Mouse (Mus musculus) adrenal gland, adult 18-20 months (tissue): ENCODE data around the gene Arl15. TPM values are rescaled to one million over a fixed set of nuclear protein-coding genes. Genes with fewer than 3 reads are reported as not detected.

Source experiments
- DNase-seq, 2 experiments: peaks; one replicate each; pipeline ENCODE4 v3.0.0; 2021 to 2022; ENCODE audit warnings: low spot score in 2 of 2
- total RNA-seq, 2 experiments: library from RNA; stranded (reverse); gene quantifications; 1 replicate in 1 of 2; 2 replicates in 1 of 2; pipeline ENCODE4 v1.2.3; 2021

Gene Arl15
- total RNA-seq, 2 experiments from 2014 or later = 27.3 to 30.0 TPM

DNA sequence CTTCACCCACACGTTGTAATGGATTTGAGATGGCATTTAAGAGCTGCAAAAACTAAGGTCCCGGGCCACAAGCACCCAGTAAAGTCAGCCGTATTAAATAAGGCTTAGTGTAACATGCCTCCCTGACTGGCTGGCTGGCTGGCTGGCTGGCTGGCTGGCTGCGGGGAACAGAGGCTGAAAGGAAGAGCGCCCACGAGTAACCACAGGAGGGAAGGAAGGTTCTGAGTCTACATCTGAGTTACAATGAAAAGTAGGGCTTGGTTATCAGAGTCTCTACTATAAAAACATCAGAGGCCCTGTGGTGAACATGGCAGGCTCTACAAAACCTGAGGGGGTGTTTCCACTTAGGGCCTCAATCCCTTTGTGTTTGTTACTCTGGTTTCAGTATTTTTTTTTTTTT is 395.1 kb downstream of the Arl15 start:
- DNase-seq = no peak

DNA sequence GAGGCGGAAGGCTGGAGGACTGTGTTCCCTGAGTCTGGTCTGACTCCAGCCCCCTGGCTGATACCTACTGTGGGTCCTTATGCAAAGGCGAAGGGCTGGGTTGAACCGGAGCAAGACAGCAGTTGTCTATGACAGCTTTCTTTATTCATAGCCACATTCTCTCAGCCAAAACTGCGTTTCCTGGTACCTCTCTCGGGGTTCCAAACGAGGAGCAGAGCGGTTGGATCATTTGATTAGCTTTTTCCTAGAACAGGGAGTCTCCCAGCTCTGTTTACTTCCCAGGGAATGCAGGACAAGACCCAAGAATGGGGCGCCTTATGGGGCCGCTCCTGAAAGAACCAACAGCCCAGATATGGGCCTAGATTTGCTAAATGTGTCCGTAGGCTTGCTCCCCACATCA is 396.6 kb downstream of the Arl15 start:
- no peak for DNase-seq

DNA sequence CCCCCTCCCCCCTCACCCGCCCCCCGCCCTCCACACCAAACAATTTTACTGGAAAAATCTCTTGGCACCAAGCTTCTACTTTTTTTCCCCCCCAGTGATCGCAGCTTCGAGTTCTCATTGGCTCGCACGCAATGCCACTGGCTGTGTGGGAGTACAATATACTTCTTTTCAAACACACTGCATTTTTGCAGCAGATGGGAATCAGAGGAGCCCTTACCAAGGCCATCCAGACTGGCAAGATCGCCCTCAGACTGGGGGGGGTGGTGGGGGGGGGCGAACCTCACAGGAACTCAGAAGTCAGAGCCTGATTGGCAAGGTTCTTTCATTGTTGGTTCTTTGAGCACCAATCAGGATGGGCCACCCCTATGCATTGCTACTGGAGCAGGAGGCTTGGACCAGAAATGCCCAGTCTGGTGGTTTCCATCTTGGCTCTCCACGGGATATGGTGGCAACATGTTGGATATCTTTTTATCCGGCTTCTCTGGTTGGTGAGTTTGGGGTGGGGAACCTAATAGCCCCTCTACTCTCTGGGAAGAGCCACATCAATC is 404.0 kb downstream of the Arl15 start:
- DNase-seq = no peak

DNA sequence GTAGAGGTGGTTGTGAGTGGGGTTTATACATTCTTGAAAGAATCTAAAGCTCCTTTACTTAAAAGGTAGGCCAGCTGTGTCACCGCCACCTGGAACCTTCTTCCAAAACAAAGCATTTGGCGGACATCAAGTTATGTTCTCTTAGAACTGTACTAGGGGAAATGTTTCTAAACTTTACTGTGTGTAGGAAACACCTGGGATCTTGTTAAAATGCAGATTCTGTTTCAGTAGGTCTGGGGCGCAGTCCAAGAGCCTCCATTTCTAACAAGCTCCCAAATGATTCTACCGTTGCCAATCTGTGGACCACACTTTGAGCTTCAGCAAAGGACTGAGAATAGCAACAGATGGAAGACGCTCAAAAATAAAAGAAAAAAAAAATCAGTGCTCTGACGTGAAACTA is 405.4 kb downstream of the Arl15 start:
- DNase-seq = no peak

DNA sequence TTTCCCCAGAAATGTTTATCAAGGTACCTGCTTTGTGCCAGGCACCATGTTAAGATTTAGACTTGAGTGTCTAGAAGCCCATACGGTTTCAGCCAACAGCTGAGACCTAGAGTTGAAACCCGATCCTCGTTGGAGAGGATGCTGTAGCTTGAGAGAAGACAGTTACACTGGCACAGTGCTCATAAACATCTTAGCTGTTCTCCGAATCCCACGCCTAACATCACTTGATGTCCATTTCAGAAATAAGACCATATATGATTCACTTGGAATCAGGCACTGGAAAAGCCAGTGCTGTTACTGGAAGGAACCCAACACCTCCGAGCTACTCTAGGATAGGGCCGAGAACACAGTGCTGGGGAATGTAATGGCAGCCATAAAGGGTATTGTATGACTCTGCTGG is 406.2 kb downstream of the Arl15 start:
- DNase-seq = no peak

DNA sequence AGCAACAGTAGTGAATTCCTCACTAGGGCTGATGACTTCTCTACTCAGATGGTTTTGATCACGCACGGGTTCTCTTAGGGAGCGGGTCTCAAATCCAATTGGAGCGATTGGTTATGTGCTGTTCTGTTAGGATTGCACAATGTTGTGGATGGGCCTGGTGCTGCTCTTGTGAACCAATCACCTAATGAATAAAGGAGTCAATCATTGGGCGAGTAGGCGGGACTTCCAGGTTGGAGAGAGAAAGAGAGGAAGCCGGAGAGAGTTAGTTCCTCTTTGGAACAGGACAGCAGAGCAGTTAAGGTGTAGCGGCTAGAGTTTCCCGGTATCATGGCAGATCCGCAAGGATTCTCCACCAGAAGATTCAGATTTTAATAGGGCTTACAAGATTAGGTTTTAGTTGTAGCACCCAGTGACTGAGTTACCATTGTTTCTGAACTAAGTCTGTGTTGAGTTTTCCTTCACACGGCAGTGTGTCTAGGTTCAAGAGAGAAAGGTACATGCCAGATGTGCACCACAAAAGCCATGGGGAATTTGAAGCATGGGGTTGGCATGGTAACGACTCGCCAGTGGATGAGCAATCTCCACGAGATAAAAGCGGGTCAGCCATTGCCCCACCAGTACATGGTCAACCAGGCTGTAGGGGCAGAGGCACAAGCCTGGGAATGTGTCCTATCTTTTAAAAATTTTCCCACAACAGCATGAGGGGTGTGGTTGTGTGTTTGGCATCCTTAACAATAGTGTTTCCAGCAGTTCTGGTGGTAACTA is 408.7 kb downstream of the Arl15 start:
- no peak for DNase-seq

Other genes starting within 250 kb of the Arl15 start
- 10 to 100 TPM; 22.3 to 24.9 TPM for gene Snx18, start 175.9 kb upstream of the Arl15 start, total RNA-seq
- gene Hspb3, start 130.8 kb upstream of the Arl15 start, total RNA-seq = not detected